Mouse (Mus musculus) liver, embryonic 13.5 days (tissue): Measurements from ENCODE around the gene Nckap5. TPM values are rescaled to one million over a fixed set of nuclear protein-coding genes. Genes with fewer than 3 reads are reported as not detected.

ENCODE experiments used
- ATAC-seq: fragments of 200-750 bp; cut with Nextera tagmentation; 2 replicates; pipeline ENCODE4 v1.8.0; 2017; ENCODE audit warnings: low read depth, mild to moderate bottlenecking, moderate number of reproducible peaks, moderate library complexity
- DNase-seq: peaks from one replicate; pipeline ENCODE4 v3.0.0; 2022
- H3K27ac ChIP-seq: fragments of 300-500 bp; sonication (generic); 2 replicates; pipeline ENCODE4 v1.5.1; 2015; ENCODE audit warnings: moderate library complexity, mild to moderate bottlenecking, inconsistent platforms
- H3K27me3 ChIP-seq: fragments of 300-500 bp; sonication (generic); 2 replicates; pipeline ENCODE4 v1.6.1; 2015; ENCODE audit warnings: mild to moderate bottlenecking, inconsistent platforms
- H3K36me3 ChIP-seq: fragments of 300-500 bp; sonication (generic); 2 replicates; pipeline ENCODE4 v1.6.1; 2015; ENCODE audit warnings: mild to moderate bottlenecking, inconsistent platforms
- H3K4me1 ChIP-seq: fragments of 300-500 bp; sonication (generic); replicated peaks from 2 replicates; pipeline ENCODE4 v1.6.1; 2015; ENCODE audit warnings: inconsistent platforms
- H3K4me2 ChIP-seq: fragments of 300-500 bp; sonication (generic); 2 replicates; pipeline ENCODE4 v1.6.1; 2015; ENCODE audit warnings: inconsistent platforms, mild to moderate bottlenecking, moderate library complexity
- H3K4me3 ChIP-seq: fragments of 300-500 bp; sonication (generic); replicated peaks from 2 replicates; pipeline ENCODE4 v1.5.1; 2015; ENCODE audit warnings: mild to moderate bottlenecking, inconsistent platforms
- H3K9ac ChIP-seq: fragments of 300-500 bp; sonication (generic); 2 replicates; pipeline ENCODE4 v1.6.1; 2015; ENCODE audit warnings: mild to moderate bottlenecking, inconsistent platforms
- H3K9me3 ChIP-seq: fragments of 300-500 bp; sonication (generic); replicated peaks from 2 replicates; pipeline ENCODE4 v1.6.1; 2016; ENCODE audit warnings: inconsistent platforms
- WGBS: fragments of 180-500 bp; shearing (Covaris S2); methylation state at CpG from one replicate; pipeline ENCODE4 v1.1.7; 2015; ENCODE audit not compliant: insufficient replicate concordance; 5-methylcytosine and 5-hydroxymethylcytosine counted together
- polyA plus RNA-seq: library from polyadenylated mRNA; unstranded; fragments of >200 nt; fragmentation: Nextera tagmentation; extraction: Ambion mirVana; gene quantifications from 2 replicates; pipeline ENCODE4 v1.2.1, GENCODE M21; 2015

The Nckap5 gene
- polyA plus RNA-seq, 1 experiment from 2014 or later, result 0.74 TPM

- no peak for DNase-seq
- Histone ChIP-seq H3K4me2 (no peak overlapping the region), H3K4me3 (no peak overlapping the region), H3K27me3 (no peaks in the 10 kb centered on the region), H3K4me1 (no peaks in the 10 kb centered on the region), H3K9me3 (no peaks in the 10 kb centered on the region), H3K27ac (no peak overlapping the region), H3K9ac (no peak overlapping the region), H3K36me3 (no peaks in the 10 kb centered on the region)
- no peak for ATAC-seq
- 70% methylated on average over 3 of the region's 3 CpGs for WGBS
Measured at GRCm38 (mm10) chr1:125987803-125988202, 842.8 kb downstream of the Nckap5 start.

- WGBS, result 51% methylated on average over 2 of the region's 2 CpGs
- H3K9me3 ChIP-seq, result no peaks in the 10 kb centered on the region
- no peak overlapping the region for H3K4me3 ChIP-seq
- H3K4me1 ChIP-seq, result no peaks in the 10 kb centered on the region
- H3K27me3 ChIP-seq, result no peaks in the 10 kb centered on the region
- no peak overlapping the region for H3K27ac ChIP-seq
- no peaks in the 10 kb centered on the region for H3K36me3 ChIP-seq
- DNase-seq (no peak), ATAC-seq (no peak)
- H3K9ac ChIP-seq, result no peak overlapping the region
- H3K4me2 ChIP-seq, result no peak overlapping the region
Measured at GRCm38 (mm10) chr1:125984570-125984969, 846.0 kb downstream of the Nckap5 start.

DNA sequence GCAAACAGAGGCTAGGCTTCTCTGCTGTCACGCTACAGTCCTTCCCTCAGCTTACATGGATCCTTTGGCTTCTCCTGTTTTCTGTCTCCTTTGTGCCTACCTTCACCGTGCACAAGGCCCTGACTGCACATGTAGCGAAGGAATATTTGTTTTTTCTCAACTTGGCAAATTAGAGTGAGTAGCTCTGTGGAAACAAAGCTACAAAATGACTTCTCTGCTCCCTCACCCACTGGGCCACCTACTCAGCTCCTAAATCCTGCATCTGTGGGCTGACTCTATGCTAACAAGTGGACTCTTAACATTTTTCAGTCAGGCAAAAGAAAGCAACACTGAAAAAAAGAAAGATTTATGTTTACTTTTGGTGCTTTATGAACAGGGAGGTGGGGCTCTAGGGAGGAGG lies 856.0 kb downstream of the Nckap5 start:
- Histone ChIP-seq H3K4me3 (no peak overlapping the region), H3K4me2 (no peak overlapping the region), H3K36me3 (no peaks in the 10 kb centered on the region), H3K9ac (no peak overlapping the region), H3K4me1 (no peaks in the 10 kb centered on the region), H3K27ac (no peak overlapping the region), H3K27me3 (no peaks in the 10 kb centered on the region), H3K9me3 (no peaks in the 10 kb centered on the region)
- no peak for ATAC-seq
- DNase-seq, result no peak
- WGBS, result 66% methylated on average over 3 of the region's 3 CpGs

GRCm38 (mm10) chr1:125971933-125972332 lies 858.7 kb downstream of the Nckap5 start:
- Histone ChIP-seq H3K4me2 (no peak overlapping the region), H3K4me3 (no peak overlapping the region), H3K36me3 (no peaks in the 10 kb centered on the region), H3K27ac (no peak overlapping the region), H3K27me3 (no peaks in the 10 kb centered on the region), H3K9ac (no peak overlapping the region), H3K4me1 (no peaks in the 10 kb centered on the region), H3K9me3 (no peaks in the 10 kb centered on the region)
- DNase-seq, result no peak
- WGBS, result 66% methylated on average over 6 of the region's 6 CpGs
- no peak for ATAC-seq

- WGBS, result 50% methylated on average over 6 of the region's 6 CpGs
- Histone ChIP-seq H3K36me3 (no peaks in the 10 kb centered on the region), H3K4me2 (no peak overlapping the region), H3K4me3 (no peak overlapping the region), H3K27me3 (no peaks in the 10 kb centered on the region), H3K9ac (no peak overlapping the region), H3K27ac (no peak overlapping the region), H3K9me3 (no peaks in the 10 kb centered on the region), H3K4me1 (no peaks in the 10 kb centered on the region)
- DNase-seq (no peak), ATAC-seq (no peak)
Measured at GRCm38 (mm10) chr1:125967671-125968070, 862.9 kb downstream of the Nckap5 start.

- no peak overlapping the region for H3K4me3 ChIP-seq
- H3K4me1 ChIP-seq, result no peaks in the 10 kb centered on the region
- no peak overlapping the region for H3K27ac ChIP-seq
- H3K9me3 ChIP-seq, result no peaks in the 10 kb centered on the region
- 72% methylated on average over 3 of the region's 3 CpGs for WGBS
- H3K4me2 ChIP-seq, result no peak overlapping the region
- ATAC-seq, result no peak
- no peaks in the 10 kb centered on the region for H3K36me3 ChIP-seq
- H3K9ac ChIP-seq, result no peak overlapping the region
- H3K27me3 ChIP-seq, result no peaks in the 10 kb centered on the region
- no peak for DNase-seq
Measured at GRCm38 (mm10) chr1:125951026-125951425, 879.6 kb downstream of the Nckap5 start.

- Histone ChIP-seq H3K27me3 (no peaks in the 10 kb centered on the region), H3K4me1 (no peaks in the 10 kb centered on the region), H3K4me3 (no peak overlapping the region), H3K36me3 (no peaks in the 10 kb centered on the region), H3K9me3 (no peaks in the 10 kb centered on the region), H3K27ac (no peak overlapping the region), H3K9ac (no peak overlapping the region), H3K4me2 (no peak overlapping the region)
- DNase-seq (no peak), ATAC-seq (no peak)
- WGBS, result 63% methylated on average over 6 of the region's 6 CpGs
Measured at GRCm38 (mm10) chr1:125949076-125949475, 881.5 kb downstream of the Nckap5 start.

DNA sequence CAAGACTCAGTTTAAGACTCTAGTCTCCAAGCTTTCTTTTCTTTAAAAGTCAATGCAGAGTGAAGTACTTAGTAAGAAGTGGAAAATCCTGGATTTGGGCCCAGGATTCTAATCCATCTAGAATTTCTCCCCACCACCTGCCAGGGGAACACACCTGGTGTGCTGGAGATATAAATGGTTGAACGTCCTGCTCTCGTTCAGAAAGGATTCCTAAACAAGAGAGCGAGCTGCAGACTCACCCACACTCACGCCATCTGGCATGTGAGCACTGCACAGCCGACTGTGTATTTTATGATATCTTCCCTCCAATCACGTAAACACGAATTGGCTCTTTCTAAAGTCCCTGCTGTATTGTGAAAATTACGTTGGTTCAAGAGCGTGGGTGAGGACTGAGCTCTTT lies 885.5 kb downstream of the Nckap5 start:
- H3K9me3 ChIP-seq, result no peaks in the 10 kb centered on the region
- DNase-seq (no peak), ATAC-seq (no peak)
- 61% methylated on average over 9 of the region's 9 CpGs for WGBS
- H3K4me2 ChIP-seq, result no peak overlapping the region
- no peak overlapping the region for H3K27ac ChIP-seq
- no peaks in the 10 kb centered on the region for H3K27me3 ChIP-seq
- H3K9ac ChIP-seq, result no peak overlapping the region
- H3K4me3 ChIP-seq, result no peak overlapping the region
- no peaks in the 10 kb centered on the region for H3K4me1 ChIP-seq
- H3K36me3 ChIP-seq, result no peaks in the 10 kb centered on the region

DNA sequence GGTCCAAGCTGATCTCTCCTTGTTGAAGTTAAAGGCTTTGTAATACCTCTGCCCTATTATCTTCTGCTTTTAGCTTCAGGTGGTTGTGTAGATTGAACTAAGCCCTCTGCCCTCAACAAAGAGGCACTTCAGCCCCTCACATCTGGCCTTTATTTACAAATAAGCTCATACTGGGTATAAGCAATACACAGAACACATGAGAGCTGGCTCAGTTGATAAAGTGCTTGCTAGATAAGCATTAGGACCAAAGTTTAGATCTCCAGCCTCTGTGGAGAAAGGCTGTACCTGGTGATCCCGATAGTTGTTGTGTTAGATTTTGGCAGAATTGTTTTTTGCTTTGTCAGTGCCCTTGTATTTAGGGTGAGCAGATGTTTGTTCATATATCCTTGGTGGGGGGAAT lies 887.3 kb downstream of the Nckap5 start:
- Histone ChIP-seq H3K27ac (no peak overlapping the region), H3K27me3 (no peaks in the 10 kb centered on the region), H3K9ac (no peak overlapping the region), H3K4me2 (no peak overlapping the region), H3K9me3 (no peaks in the 10 kb centered on the region), H3K4me3 (no peak overlapping the region), H3K36me3 (no peaks in the 10 kb centered on the region), H3K4me1 (no peaks in the 10 kb centered on the region)
- DNase-seq (no peak), ATAC-seq (no peak)
- WGBS, result 57% methylated on average over 1 of the region's 1 CpGs

- Histone ChIP-seq H3K36me3 (no peaks in the 10 kb centered on the region), H3K4me2 (no peak overlapping the region), H3K9ac (no peak overlapping the region), H3K9me3 (no peaks in the 10 kb centered on the region), H3K27ac (no peak overlapping the region), H3K4me1 (no peaks in the 10 kb centered on the region), H3K27me3 (no peaks in the 10 kb centered on the region), H3K4me3 (no peak overlapping the region)
- 80% methylated on average over 10 of the region's 10 CpGs for WGBS
- ATAC-seq (no peak), DNase-seq (no peak)
Measured at GRCm38 (mm10) chr1:125925486-125925885, 905.1 kb downstream of the Nckap5 start.

- Histone ChIP-seq H3K9ac (no peak overlapping the region), H3K9me3 (no peaks in the 10 kb centered on the region), H3K4me2 (no peak overlapping the region), H3K27me3 (no peaks in the 10 kb centered on the region), H3K4me1 (no peaks in the 10 kb centered on the region), H3K27ac (no peak overlapping the region), H3K4me3 (no peak overlapping the region), H3K36me3 (no peaks in the 10 kb centered on the region)
- DNase-seq (no peak), ATAC-seq (no peak)
- 61% methylated on average over 2 of the region's 2 CpGs for WGBS
Measured at GRCm38 (mm10) chr1:125923062-125923461, 907.5 kb downstream of the Nckap5 start.

GRCm38 (mm10) chr1:125920696-125921095 lies 909.9 kb downstream of the Nckap5 start:
- Histone ChIP-seq H3K4me3 (no peak overlapping the region), H3K9ac (no peak overlapping the region), H3K27me3 (no peaks in the 10 kb centered on the region), H3K27ac (no peak overlapping the region), H3K9me3 (no peaks in the 10 kb centered on the region), H3K4me2 (no peak overlapping the region), H3K4me1 (no peaks in the 10 kb centered on the region), H3K36me3 (no peaks in the 10 kb centered on the region)
- ATAC-seq, result no peak
- 62% methylated on average over 3 of the region's 3 CpGs for WGBS
- DNase-seq, result no peak
